Mouse (Mus musculus): ENCODE results near the gene Fam129b. TPM values are rescaled to one million over a fixed set of nuclear protein-coding genes. Genes with fewer than 3 reads are reported as not detected.

Fam129b gene
- polyA plus RNA-seq (2015; fragmentation: Nextera tagmentation; extraction: Ambion mirVana) = 43.0 and 57.4 TPM in 2 replicates

GRCm38 (mm10) chr2:32875675-32876489, at the start of gene Fam129b:
Fam129b (plus strand) TSS chr2:32876114.
- H3K27ac ChIP-seq = peak within 1 kb of the TSS; percentile 96
- no peaks in the 10 kb centered on the region for H3K27me3 ChIP-seq
- H3K9me3 ChIP-seq (replicated peaks) = no peaks in the 10 kb centered on the region
- peak within 1 kb of the TSS; percentile 79 for H3K4me2 ChIP-seq
- H3K4me3 ChIP-seq = peak within 1 kb of the TSS; percentile 89
- H3K4me1 ChIP-seq (replicated peaks) = peaks cover 57% of the 10 kb centered on the region
- peak within 1 kb of the TSS; percentile 88 for H3K9ac ChIP-seq
- H3K36me3 ChIP-seq = no peaks in the 10 kb centered on the region
- WGBS = under 1% methylated on average over 65 of the region's 68 CpGs
- peak; percentile 89 for ATAC-seq (replicated peaks; ENCODE audit: insufficient number of reproducible peaks, insufficient read depth, low FRiP score, low read depth)

- Histone ChIP-seq H3K9me3 (replicated peaks) (no peaks in the 10 kb centered on the region), H3K9ac (no peak overlapping the region), H3K36me3 (no peaks in the 10 kb centered on the region), H3K4me1 (replicated peaks) (peaks cover 22% of the 10 kb centered on the region), H3K4me3 (no peak overlapping the region), H3K27me3 (no peaks in the 10 kb centered on the region), H3K27ac (peak overlapping the region; percentile 65), H3K4me2 (no peak overlapping the region)
- ATAC-seq (replicated peaks; ENCODE audit: insufficient number of reproducible peaks, insufficient read depth, low FRiP score, low read depth) = no peak
- 50% methylated on average over 11 of the region's 11 CpGs for WGBS
Observed at GRCm38 (mm10) chr2:32828979-32829676, 46.8 kb upstream of the Fam129b start.

GRCm38 (mm10) chr2:32834496-32834895, 41.4 kb upstream of the Fam129b start:
- peak; percentile 60; the same call in 1 of the 2 replicates for ATAC-seq (replicated peaks; ENCODE audit: insufficient number of reproducible peaks, insufficient read depth, low FRiP score, low read depth)
- 43% methylated on average over 7 of the region's 7 CpGs for WGBS
- peaks cover 48% of the 10 kb centered on the region for H3K4me1 ChIP-seq (replicated peaks)
- no peaks in the 10 kb centered on the region for H3K36me3 ChIP-seq
- no peak overlapping the region for H3K9ac ChIP-seq
- peak overlapping the region; percentile 65 for H3K27ac ChIP-seq
- H3K4me2 ChIP-seq = peak overlapping the region; percentile 28; the same call in 1 of the 2 replicates
- H3K9me3 ChIP-seq (replicated peaks) = no peaks in the 10 kb centered on the region
- H3K27me3 ChIP-seq = no peaks in the 10 kb centered on the region
- H3K4me3 ChIP-seq = no peak overlapping the region

- no peak overlapping the region for H3K4me2 ChIP-seq
- H3K27me3 ChIP-seq = no peaks in the 10 kb centered on the region
- no peak overlapping the region for H3K9ac ChIP-seq
- no peak overlapping the region for H3K4me3 ChIP-seq
- H3K27ac ChIP-seq = peak overlapping the region; percentile 65
- ATAC-seq (replicated peaks; ENCODE audit: insufficient number of reproducible peaks, insufficient read depth, low FRiP score, low read depth) = no peak
- H3K9me3 ChIP-seq (replicated peaks) = no peaks in the 10 kb centered on the region
- peaks cover 49% of the 10 kb centered on the region for H3K4me1 ChIP-seq (replicated peaks)
- no peaks in the 10 kb centered on the region for H3K36me3 ChIP-seq
Observed at GRCm38 (mm10) chr2:32835588-32835987, 40.3 kb upstream of the Fam129b start.

- Histone ChIP-seq H3K27ac (peak overlapping the region; percentile 70), H3K4me1 (replicated peaks) (peaks cover 49% of the 10 kb centered on the region), H3K4me2 (no peak overlapping the region), H3K27me3 (no peaks in the 10 kb centered on the region), H3K4me3 (no peak overlapping the region), H3K9me3 (replicated peaks) (no peaks in the 10 kb centered on the region), H3K36me3 (no peaks in the 10 kb centered on the region), H3K9ac (no peak overlapping the region)
- no peak; the same call in 1 of the 2 replicates for ATAC-seq (replicated peaks; ENCODE audit: insufficient number of reproducible peaks, insufficient read depth, low FRiP score, low read depth)
- WGBS = 36% methylated on average over 9 of the region's 9 CpGs
Observed at GRCm38 (mm10) chr2:32838147-32838884, 37.6 kb upstream of the Fam129b start.

- no peaks in the 10 kb centered on the region for H3K27me3 ChIP-seq
- H3K4me3 ChIP-seq = no peak overlapping the region
- ATAC-seq (replicated peaks; ENCODE audit: insufficient number of reproducible peaks, insufficient read depth, low FRiP score, low read depth) = no peak
- no peaks in the 10 kb centered on the region for H3K36me3 ChIP-seq
- WGBS = 36% methylated on average over 2 of the region's 2 CpGs
- H3K9ac ChIP-seq = no peak overlapping the region
- H3K4me2 ChIP-seq = no peak overlapping the region
- H3K9me3 ChIP-seq (replicated peaks) = no peaks in the 10 kb centered on the region
- H3K4me1 ChIP-seq (replicated peaks) = peaks cover 46% of the 10 kb centered on the region
- peak overlapping the region; percentile 70 for H3K27ac ChIP-seq
Observed at GRCm38 (mm10) chr2:32839261-32839660, 36.7 kb upstream of the Fam129b start.

- Histone ChIP-seq H3K4me1 (replicated peaks) (peaks cover 45% of the 10 kb centered on the region), H3K27me3 (no peaks in the 10 kb centered on the region), H3K4me2 (no peak overlapping the region), H3K9me3 (replicated peaks) (no peaks in the 10 kb centered on the region), H3K9ac (no peak overlapping the region), H3K27ac (no peak overlapping the region), H3K36me3 (no peaks in the 10 kb centered on the region), H3K4me3 (no peak overlapping the region)
- 58% methylated on average over 5 of the region's 5 CpGs for WGBS
- no peak for ATAC-seq (replicated peaks; ENCODE audit: insufficient number of reproducible peaks, insufficient read depth, low FRiP score, low read depth)
Observed at GRCm38 (mm10) chr2:32841099-32841498, 34.8 kb upstream of the Fam129b start.

- no peak overlapping the region for H3K27ac ChIP-seq
- no peak overlapping the region for H3K9ac ChIP-seq
- peaks cover 45% of the 10 kb centered on the region for H3K4me1 ChIP-seq (replicated peaks)
- H3K36me3 ChIP-seq = no peaks in the 10 kb centered on the region
- H3K27me3 ChIP-seq = no peaks in the 10 kb centered on the region
- no peak for ATAC-seq (replicated peaks; ENCODE audit: insufficient number of reproducible peaks, insufficient read depth, low FRiP score, low read depth)
- 49% methylated on average over 4 of the region's 4 CpGs for WGBS
- no peak overlapping the region for H3K4me2 ChIP-seq
- H3K4me3 ChIP-seq = no peak overlapping the region
- no peaks in the 10 kb centered on the region for H3K9me3 ChIP-seq (replicated peaks)
Observed at GRCm38 (mm10) chr2:32842558-32842957, 33.4 kb upstream of the Fam129b start.

GRCm38 (mm10) chr2:32845572-32846100, 30.3 kb upstream of the Fam129b start:
- H3K4me1 ChIP-seq (replicated peaks) = peaks cover 19% of the 10 kb centered on the region
- peak overlapping the region; percentile 93 for H3K27ac ChIP-seq
- peak overlapping the region; percentile 86 for H3K9ac ChIP-seq
- peak overlapping the region; percentile 90 for H3K4me2 ChIP-seq
- no peaks in the 10 kb centered on the region for H3K36me3 ChIP-seq
- peak overlapping the region; percentile 91 for H3K4me3 ChIP-seq
- no peaks in the 10 kb centered on the region for H3K27me3 ChIP-seq
- ATAC-seq (replicated peaks; ENCODE audit: insufficient number of reproducible peaks, insufficient read depth, low FRiP score, low read depth) = no peak
- WGBS = 3% methylated on average over 12 of the region's 12 CpGs
- no peaks in the 10 kb centered on the region for H3K9me3 ChIP-seq (replicated peaks)

- Histone ChIP-seq H3K27me3 (peaks cover 3% of the 10 kb centered on the region), H3K9ac (peak overlapping the region; percentile 86), H3K4me2 (peak overlapping the region; percentile 90), H3K27ac (peak overlapping the region; percentile 93), H3K9me3 (replicated peaks) (no peaks in the 10 kb centered on the region), H3K36me3 (no peaks in the 10 kb centered on the region), H3K4me1 (replicated peaks) (peaks cover 19% of the 10 kb centered on the region), H3K4me3 (peak overlapping the region; percentile 91)
- WGBS = 1% methylated on average over 33 of the region's 33 CpGs
- peak; percentile 37 for ATAC-seq (replicated peaks; ENCODE audit: insufficient number of reproducible peaks, insufficient read depth, low FRiP score, low read depth)
Observed at GRCm38 (mm10) chr2:32846101-32846804, 29.7 kb upstream of the Fam129b start.
